Comparison of ENCODE assay signal across 8 mouse cellular contexts in the genomic region with DNA sequence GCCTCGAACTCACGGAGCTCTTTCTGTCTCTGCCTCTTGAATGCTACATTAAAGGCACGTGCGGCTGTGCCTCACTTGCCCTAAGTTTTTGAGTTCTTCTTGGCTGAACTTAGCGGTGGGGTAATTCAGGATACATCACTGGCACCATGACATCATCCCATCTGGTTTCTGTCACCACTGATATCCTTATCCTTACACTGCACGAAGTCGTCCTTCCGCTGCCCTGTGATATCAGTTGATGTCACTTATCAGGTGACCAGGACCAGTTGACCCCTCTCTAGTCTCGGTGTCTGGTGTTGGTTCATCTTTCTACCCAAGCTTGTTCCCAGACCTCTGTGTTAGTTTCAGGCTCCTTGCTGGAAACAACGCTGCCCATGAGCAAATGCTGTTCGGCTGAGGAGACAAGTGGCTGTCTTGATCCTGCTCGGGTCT. TPM values are rescaled to one million over a fixed set of nuclear protein-coding genes. Genes with fewer than 3 reads are reported as not detected.
DNase-seq lines count a peak whose midpoint lies in the region; ATAC-seq and TF ChIP-seq lines count a peak whose summit lies in the region.

No protein-coding gene starts in this region.

- no peak for ATAC-seq in forebrain, postnatal 0 days
- ATAC-seq in activated CD4-positive, CD25-positive, alpha-beta regulatory T cell, adult 4 months: no peak

- TF ChIP-seq CTCF in thymus, adult 2 months (IDR thresholded peaks at IDR 0.05; ENCODE audit: borderline replicate concordance, control insufficient read depth, extremely low read depth, insufficient read depth, low read length, poor library complexity): no peak
- no peak for TF ChIP-seq CTCF in forebrain, postnatal 0 days (IDR thresholded peaks at IDR 0.05; ENCODE audit: low read depth)
- TF ChIP-seq CTCF in liver, adult 2 months (IDR thresholded peaks at IDR 0.05; ENCODE audit: low read depth, low read length): no peak

- WGBS in thymus, adult 2 months: 69% methylated on average over 12 of the region's 12 CpGs
- 44% methylated on average over 12 of the region's 12 CpGs for WGBS in forebrain, postnatal 0 days
- 37% methylated on average over 12 of the region's 12 CpGs for WGBS in liver, adult 2 months

- H3K36me3 ChIP-seq in thymus, adult 2 months (ENCODE audit: control insufficient read depth, insufficient read depth, low read length): no peaks in the 10 kb centered on the region
- H3K36me3 ChIP-seq in forebrain, postnatal 0 days (ENCODE audit: insufficient read depth): no peaks in the 10 kb centered on the region
- H3K36me3 ChIP-seq in liver, adult 2 months (ENCODE audit: control insufficient read depth, insufficient read depth, low read length): no peaks in the 10 kb centered on the region

- peak overlapping the region; percentile 18 for H3K4me3 ChIP-seq in thymus, adult 2 months (ENCODE audit: control insufficient read depth, insufficient read depth, low read length)
- H3K4me3 ChIP-seq in forebrain, postnatal 0 days (ENCODE audit: low read depth, low read length): peak overlapping the region; percentile 58
- H3K4me3 ChIP-seq in liver, adult 2 months (ENCODE audit: insufficient read depth, low read depth, low read length): peak overlapping the region; percentile 45

- peak overlapping the region; percentile 95 for H3K4me2 ChIP-seq in forebrain, postnatal 0 days (ENCODE audit: low read depth)

- no peaks in the 10 kb centered on the region for H3K27me3 ChIP-seq in thymus, adult 2 months (ENCODE audit: control insufficient read depth, insufficient read depth, low read length)
- no peaks in the 10 kb centered on the region for H3K27me3 ChIP-seq in forebrain, postnatal 0 days (ENCODE audit: insufficient read depth, low read length)
- no peaks in the 10 kb centered on the region for H3K27me3 ChIP-seq in liver, adult 2 months (ENCODE audit: control insufficient read depth, insufficient read depth, low read length)

- peaks cover 5% of the 10 kb centered on the region; the same call in 1 of the 2 replicates for H3K79me2 ChIP-seq in liver, adult 2 months (ENCODE audit: control insufficient read depth, insufficient read depth, low read length)

- H3K9ac ChIP-seq in forebrain, postnatal 0 days: 0 out of 2 replicates have a peak overlapping the region, but pooled peaks have one; percentile 53
- H3K9ac ChIP-seq in liver, adult 2 months (ENCODE audit: low read depth, low read length): peak overlapping the region; percentile 7

- H3K4me1 ChIP-seq in thymus, adult 2 months (replicated peaks; ENCODE audit: control insufficient read depth, insufficient read depth, low read length): peaks cover 29% of the 10 kb centered on the region
- H3K4me1 ChIP-seq in forebrain, postnatal 0 days (ENCODE audit: insufficient read depth): peaks cover 13% of the 10 kb centered on the region; the same call in 1 of the 2 replicates
- H3K4me1 ChIP-seq in liver, adult 2 months (ENCODE audit: control insufficient read depth, insufficient read depth, low read length): peaks cover 18% of the 10 kb centered on the region

- H3K9me3 ChIP-seq in forebrain, postnatal 0 days (ENCODE audit: low read length): no peaks in the 10 kb centered on the region

- DNase-seq in thymus, adult 2 months: no peak
- no peak for DNase-seq in thymus, postnatal 36 days
- no peak for DNase-seq in forebrain, postnatal 0 days
- peak; percentile 19 for DNase-seq in liver, adult 2 months (ENCODE audit: extremely low read depth, low read depth, low spot score)
- peak; percentile 41 to 50 for DNase-seq in spleen, postnatal 10 days (ENCODE audit: low spot score in 2 of 2)
- no peak for DNase-seq in right cerebral cortex, postnatal 4 days
- DNase-seq in gastrocnemius, postnatal 10 days: no peak

- peak overlapping the region; percentile 53 for H3K27ac ChIP-seq in thymus, adult 2 months (ENCODE audit: control insufficient read depth, insufficient read depth, low read length)
- peak overlapping the region; percentile 57; the same call in 1 of the 2 replicates for H3K27ac ChIP-seq in forebrain, postnatal 0 days (ENCODE audit: low read depth, low read length)
- H3K27ac ChIP-seq in liver, adult 2 months (replicated peaks; ENCODE audit: insufficient read depth, low read depth, low read length): peak overlapping the region; percentile 51

- no peak for TF ChIP-seq POLR2A in thymus, adult 2 months (IDR thresholded peaks at IDR 0.05; ENCODE audit: control insufficient read depth, extremely low read depth, insufficient read depth, low read length, poor library complexity)
- no peak for TF ChIP-seq POLR2A in liver, adult 2 months (IDR thresholded peaks at IDR 0.05; ENCODE audit: extremely low read depth, insufficient read depth, low read length)

RNA-seq across cellular contexts. Expression of a gene that starts 0.6 kb away (rescaled TPM):
- 10.0 and 10.8 TPM in 2 replicates for polyA plus RNA-seq in thymus, adult 2 months (2012; rRNA removed)
- 3.5 and 5.7 TPM in 2 replicates for total RNA-seq in forebrain, postnatal 0 days (2014; rRNA removed)
- polyA plus RNA-seq in forebrain, postnatal 0 days (2015; fragmentation: Nextera tagmentation; extraction: Ambion mirVana): 1.8 and 3.4 TPM in 2 replicates
- 2.5 and 3.0 TPM in 2 replicates for total RNA-seq in liver, adult 2 months (2014; rRNA removed)
- polyA plus RNA-seq in liver, adult 2 months (2012; rRNA removed): 1.7 and 3.7 TPM in 2 replicates
- 1 to 10 TPM; 2.7 to 3.2 TPM for total RNA-seq in gastrocnemius, postnatal 10 days (2021)
- 1 to 10 TPM; 2.6 to 7.4 TPM for polyA plus RNA-seq in activated CD4-positive, CD25-positive, alpha-beta regulatory T cell, adult 4 months (2017; shearing (Covaris generic))

RNA-seq across cellular contexts. Expression of a gene that starts 1.9 kb away (rescaled TPM):
- polyA plus RNA-seq in thymus, adult 2 months (2012; rRNA removed): 40.6 and 51.1 TPM in 2 replicates
- total RNA-seq in forebrain, postnatal 0 days (2014; rRNA removed): 1.4 and 2.2 TPM in 2 replicates
- 2.4 and 3.4 TPM in 2 replicates for polyA plus RNA-seq in forebrain, postnatal 0 days (2015; fragmentation: Nextera tagmentation; extraction: Ambion mirVana)
- 14.2 and 20.7 TPM in 2 replicates for total RNA-seq in liver, adult 2 months (2014; rRNA removed)
- 26.8 and 44.3 TPM in 2 replicates for polyA plus RNA-seq in liver, adult 2 months (2012; rRNA removed)
- under 1 TPM in 1 of 2 experiments, not detected in 1; 0.33 TPM for total RNA-seq in gastrocnemius, postnatal 10 days (2021)
- polyA plus RNA-seq in activated CD4-positive, CD25-positive, alpha-beta regulatory T cell, adult 4 months (2017; shearing (Covaris generic)): 10 to 100 TPM; 29.5 to 84.6 TPM

RNA-seq across cellular contexts. Expression of a gene that starts 5.2 kb away (rescaled TPM):
- 40.3 and 48.7 TPM in 2 replicates for polyA plus RNA-seq in thymus, adult 2 months (2012; rRNA removed)
- 218 and 261 TPM in 2 replicates for total RNA-seq in forebrain, postnatal 0 days (2014; rRNA removed)
- polyA plus RNA-seq in forebrain, postnatal 0 days (2015; fragmentation: Nextera tagmentation; extraction: Ambion mirVana): 48.2 and 61.3 TPM in 2 replicates
- total RNA-seq in liver, adult 2 months (2014; rRNA removed): 10.4 and 13.8 TPM in 2 replicates
- polyA plus RNA-seq in liver, adult 2 months (2012; rRNA removed): 20.5 and 33.2 TPM in 2 replicates
- total RNA-seq in gastrocnemius, postnatal 10 days (2021): 10 to 100 TPM; 31.4 to 40.8 TPM
- polyA plus RNA-seq in activated CD4-positive, CD25-positive, alpha-beta regulatory T cell, adult 4 months (2017; shearing (Covaris generic)): 1 to 10 TPM; 2.6 to 2.8 TPM

RNA-seq across cellular contexts. Expression of a gene that starts 13.2 kb away (rescaled TPM):
- 2.0 and 9.5 TPM in 2 replicates for polyA plus RNA-seq in thymus, adult 2 months (2012; rRNA removed)
- total RNA-seq in forebrain, postnatal 0 days (2014; rRNA removed): 1.1 and 1.3 TPM in 2 replicates
- 0.69 and 0.86 TPM in 2 replicates for polyA plus RNA-seq in forebrain, postnatal 0 days (2015; fragmentation: Nextera tagmentation; extraction: Ambion mirVana)
- 0.07 and 0.09 TPM in 2 replicates for total RNA-seq in liver, adult 2 months (2014; rRNA removed)
- 0.04 TPM in 1 of 2 replicates, not detected in the other for polyA plus RNA-seq in liver, adult 2 months (2012; rRNA removed)
- total RNA-seq in gastrocnemius, postnatal 10 days (2021): 10 to 100 TPM; 41.4 to 50.3 TPM
- 1 to 10 TPM in 1 of 2 experiments, under 1 TPM in 1; 0.30 to 1.3 TPM for polyA plus RNA-seq in activated CD4-positive, CD25-positive, alpha-beta regulatory T cell, adult 4 months (2017; shearing (Covaris generic))

RNA-seq across cellular contexts. Expression of a gene that starts 32.2 kb away (rescaled TPM):
- 141 and 145 TPM in 2 replicates for polyA plus RNA-seq in thymus, adult 2 months (2012; rRNA removed)
- 37.2 and 43.7 TPM in 2 replicates for total RNA-seq in forebrain, postnatal 0 days (2014; rRNA removed)
- 11.8 and 14.3 TPM in 2 replicates for polyA plus RNA-seq in forebrain, postnatal 0 days (2015; fragmentation: Nextera tagmentation; extraction: Ambion mirVana)
- 6.9 TPM in 2 replicates for total RNA-seq in liver, adult 2 months (2014; rRNA removed)
- polyA plus RNA-seq in liver, adult 2 months (2012; rRNA removed): 12.1 and 18.5 TPM in 2 replicates
- total RNA-seq in gastrocnemius, postnatal 10 days (2021): 1 to 10 TPM; 6.5 to 8.7 TPM
- polyA plus RNA-seq in activated CD4-positive, CD25-positive, alpha-beta regulatory T cell, adult 4 months (2017; shearing (Covaris generic)): 1 to 10 TPM; 5.8 to 6.1 TPM

Comparison
In these comparisons a context has a peak if more than half of its experiments do, and no peak if none do; other contexts are left out.
1. DNase-seq: peak in liver, adult 2 months (single experiment) and spleen, postnatal 10 days (2 of 2); none in thymus, adult 2 months (single experiment), thymus, postnatal 36 days (0 of 2), forebrain, postnatal 0 days (single experiment), right cerebral cortex, postnatal 4 days (single experiment) and gastrocnemius, postnatal 10 days (single experiment).
2. Peak in every context shown above with its lines, with median percentiles within 50 percentile points of each other: H3K27ac ChIP-seq and H3K4me3 ChIP-seq.